Mouse (Mus musculus) thymus, adult 2 months (tissue): ENCODE measurements at regions not wholly inside any gene's neighbourhood (a gene's known extent, or its start where the extent isn't known, plus 50 kb on each side); places are given as distances from the start of the nearest gene placed in this dataset.

Experiments used
- CTCF ChIP-seq: fragments of 200-500 bp; IDR thresholded peaks from 2 replicates; pipeline ENCODE4 v1.5.1; 2012; ENCODE audit warnings: mild to moderate bottlenecking, control low read depth, low read length, moderate library complexity, borderline replicate concordance; ENCODE audit not compliant: control insufficient read depth, poor library complexity, insufficient read depth; ENCODE audit errors: extremely low read depth
- POLR2A ChIP-seq: fragments of 200-500 bp; IDR thresholded peaks from 2 replicates; pipeline ENCODE4 v1.6.1; 2012; ENCODE audit warnings: mild to moderate bottlenecking, low read length, control low read depth, moderate library complexity; ENCODE audit not compliant: control insufficient read depth, poor library complexity, insufficient read depth; ENCODE audit errors: extremely low read depth

DNA sequence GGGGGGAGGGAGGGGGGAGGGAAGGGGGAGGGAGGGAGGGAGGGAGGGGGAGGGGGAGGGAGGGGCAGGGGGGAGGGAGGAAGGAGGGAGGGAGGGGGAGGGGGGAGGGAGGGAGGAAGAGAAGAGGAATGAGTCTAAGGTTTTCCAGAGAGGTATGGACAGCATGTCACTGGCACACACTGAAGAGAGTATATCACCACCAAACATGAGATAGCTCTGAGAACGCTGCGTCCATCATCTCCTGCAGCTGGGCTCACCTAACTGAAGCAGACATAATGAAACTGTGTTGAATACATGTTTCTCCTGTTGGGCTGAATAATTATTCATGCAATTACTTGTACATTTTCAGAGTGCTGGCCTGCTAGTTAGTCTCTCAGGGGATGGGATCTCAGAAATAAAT is 96.2 kb upstream of the Enpep start:
- no peak for TF ChIP-seq CTCF
- no peak for TF ChIP-seq POLR2A
